Mouse (Mus musculus) kidney, embryonic 16.5 days (tissue): ENCODE results near the gene Gnas. TPM values are rescaled to one million over a fixed set of nuclear protein-coding genes. Genes with fewer than 3 reads are reported as not detected.

Experiments
- ATAC-seq: fragments of 200-750 bp; cut with Nextera tagmentation; 2 replicates; pipeline ENCODE4 v1.8.0; 2017; ENCODE audit warnings: moderate TSS enrichment; ENCODE audit not compliant: low FRiP score, low TSS enrichment
- H3K27ac ChIP-seq: fragments of 300-500 bp; sonication (generic); 2 replicates; pipeline ENCODE4 v1.5.1; 2014; ENCODE audit warnings: low read length
- H3K27me3 ChIP-seq: fragments of 300-500 bp; sonication (generic); 2 replicates; pipeline ENCODE4 v1.6.1; 2014; ENCODE audit warnings: low read length, control low read depth, mixed read lengths; ENCODE audit not compliant: insufficient read depth
- H3K36me3 ChIP-seq: fragments of 300-500 bp; sonication (generic); 2 replicates; pipeline ENCODE4 v1.6.1; 2014; ENCODE audit warnings: low read length, control low read depth, mixed read lengths; ENCODE audit not compliant: insufficient read depth
- H3K4me1 ChIP-seq: fragments of 300-500 bp; sonication (generic); 2 replicates; pipeline ENCODE4 v1.6.1; 2014; ENCODE audit warnings: low read length, control low read depth, mixed read lengths; ENCODE audit not compliant: insufficient read depth
- H3K4me2 ChIP-seq: fragments of 300-500 bp; sonication (generic); replicated peaks from 2 replicates; pipeline ENCODE4 v1.6.1; 2014; ENCODE audit warnings: low read depth, low read length
- H3K4me3 ChIP-seq: fragments of 300-500 bp; sonication (generic); 2 replicates; pipeline ENCODE4 v1.5.1; 2014; ENCODE audit warnings: mild to moderate bottlenecking, low read length
- H3K9ac ChIP-seq: fragments of 300-500 bp; sonication (generic); replicated peaks from 2 replicates; pipeline ENCODE4 v1.6.1; 2014; ENCODE audit warnings: low read length
- H3K9me3 ChIP-seq: fragments of 300-500 bp; sonication (generic); 2 replicates; pipeline ENCODE4 v1.6.1; 2016; ENCODE audit warnings: low read length, control low read depth
- WGBS: fragments of 180-500 bp; shearing (Covaris S2); extraction: QIAGEN DNeasy Blood & Tissue Kit; methylation state at CpG from one replicate; pipeline ENCODE4 v1.1.7; 2014; 5-methylcytosine and 5-hydroxymethylcytosine counted together
- polyA plus RNA-seq: library from polyadenylated mRNA; unstranded; fragments of >200 nt; fragmentation: Nextera tagmentation; extraction: Ambion mirVana; gene quantifications from 2 replicates; pipeline ENCODE4 v1.2.1, GENCODE M21; 2015

The Gnas gene
- polyA plus RNA-seq, 1 experiment from 2014 or later = 1,325 TPM

DNA sequence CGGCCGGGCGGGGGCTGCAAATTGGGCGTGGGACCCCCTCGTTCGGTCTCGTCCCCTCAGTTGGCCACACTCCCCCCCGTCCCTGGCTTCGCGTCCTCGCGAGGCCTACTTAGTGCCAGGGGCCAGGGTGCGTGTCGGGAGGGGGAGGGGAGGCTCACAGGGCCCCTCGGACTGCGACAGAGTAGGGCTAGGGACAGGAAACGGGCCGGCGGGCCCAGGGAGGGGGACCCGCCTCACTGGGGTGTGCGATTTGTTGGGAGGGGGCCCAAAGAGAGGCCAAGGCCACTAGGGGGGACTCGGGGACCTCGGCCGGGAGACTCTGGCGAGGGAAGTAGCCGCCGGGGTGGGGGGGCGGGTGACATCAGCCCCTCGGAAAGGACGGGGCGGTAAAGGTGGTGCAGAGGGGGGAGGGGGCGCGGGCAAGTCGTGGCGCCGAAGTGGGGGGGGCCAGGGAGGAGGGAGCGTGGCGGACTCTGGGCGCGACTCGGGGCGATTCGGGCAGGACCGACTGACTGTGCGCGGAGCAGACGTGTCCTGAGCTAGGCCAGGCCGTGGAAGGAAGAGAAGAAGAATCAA lies 46.6 kb downstream of the Gnas start:
- peak overlapping the region; percentile 99 for H3K4me3 ChIP-seq
- peak overlapping the region; percentile 99 for H3K27ac ChIP-seq
- H3K4me2 ChIP-seq = peak overlapping the region; percentile 60
- peaks cover 11% of the 10 kb centered on the region for H3K9me3 ChIP-seq
- peak; percentile 69 for ATAC-seq
- WGBS = 0% methylated on average over 38 of the region's 48 CpGs
- H3K36me3 ChIP-seq = peaks cover 9% of the 10 kb centered on the region; the same call in 1 of the 2 replicates
- H3K9ac ChIP-seq = peak overlapping the region; percentile 99
- H3K4me1 ChIP-seq = peaks cover 51% of the 10 kb centered on the region
- no peaks in the 10 kb centered on the region for H3K27me3 ChIP-seq

DNA sequence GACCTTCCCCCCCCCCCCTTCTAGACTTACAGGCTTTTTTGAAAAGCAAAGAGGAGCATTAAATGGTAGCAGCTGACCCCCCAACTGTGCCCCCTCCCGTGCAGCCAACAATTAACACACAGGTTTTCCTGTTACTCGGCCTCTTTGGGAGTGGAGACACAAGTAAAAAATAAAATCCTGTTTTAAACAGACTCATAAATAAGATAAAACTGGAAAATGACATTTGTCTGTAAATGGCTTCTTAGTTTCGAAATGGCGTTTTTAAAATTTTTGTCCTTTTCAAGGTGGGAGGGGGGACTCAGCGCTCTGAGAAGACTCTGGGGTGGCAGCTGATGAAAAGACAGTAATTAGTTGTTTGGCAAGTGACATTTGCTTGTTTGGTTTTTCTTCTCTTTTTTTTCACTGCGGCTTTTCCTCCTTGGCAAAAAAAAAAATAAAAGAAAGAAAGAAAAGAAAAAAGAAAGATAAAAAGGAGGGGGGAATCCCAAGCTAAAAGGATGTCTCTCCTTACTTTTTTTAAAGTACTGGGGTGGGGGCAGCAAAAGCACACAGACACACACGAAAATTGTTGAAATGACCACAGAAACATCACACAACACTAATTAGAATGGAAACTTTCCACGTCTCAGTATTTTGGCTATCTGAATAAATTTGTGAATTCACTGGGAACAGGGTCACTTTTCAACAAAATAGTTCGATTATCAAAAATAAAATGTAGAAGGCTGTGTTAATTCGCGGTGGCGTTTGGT lies 47.3 kb downstream of the Gnas start:
- WGBS = 14% methylated on average over 12 of the region's 12 CpGs
- peak overlapping the region; percentile 60 for H3K4me2 ChIP-seq
- H3K4me1 ChIP-seq = peaks cover 53% of the 10 kb centered on the region
- peak overlapping the region; percentile 99 for H3K27ac ChIP-seq
- peak overlapping the region; percentile 99 for H3K9ac ChIP-seq
- H3K27me3 ChIP-seq = no peaks in the 10 kb centered on the region
- H3K4me3 ChIP-seq = peak overlapping the region; percentile 99
- H3K36me3 ChIP-seq = peaks cover 9% of the 10 kb centered on the region; the same call in 1 of the 2 replicates
- no peak for ATAC-seq
- H3K9me3 ChIP-seq = peaks cover 11% of the 10 kb centered on the region

DNA sequence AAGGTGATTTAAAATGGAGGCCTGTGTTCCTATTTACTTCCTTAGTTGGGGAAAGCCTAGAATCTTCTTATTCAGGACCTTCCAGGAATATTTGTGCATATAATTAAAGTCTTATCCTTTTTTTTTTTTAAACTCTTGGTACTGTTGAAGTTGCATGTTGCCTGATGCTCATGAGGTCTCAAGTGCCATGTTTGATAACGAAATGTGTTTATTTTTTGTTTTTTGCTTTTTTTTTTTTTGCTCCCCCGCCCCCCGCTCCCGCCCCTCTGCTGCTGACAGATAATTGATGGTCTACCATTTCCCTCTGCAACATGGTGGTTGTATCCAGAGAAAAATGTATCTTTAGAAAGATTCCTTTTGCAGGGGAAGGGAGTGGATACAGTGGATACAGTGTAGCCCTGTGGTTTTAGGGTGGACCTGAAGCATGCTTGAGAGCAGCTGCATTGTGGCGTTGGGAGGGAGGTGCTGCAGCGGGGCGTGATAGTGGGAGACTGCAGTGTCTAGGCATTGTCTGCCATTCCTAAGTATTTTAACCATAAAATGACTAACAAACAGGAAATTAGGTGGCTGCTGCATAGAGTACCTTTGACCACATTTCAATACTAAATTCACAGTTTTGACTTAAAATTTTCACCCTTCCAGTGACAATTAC lies 49.2 kb downstream of the Gnas start:
- Histone ChIP-seq H3K27ac (0 out of 2 replicates have a peak overlapping the region, but pooled peaks have one; percentile 3), H3K4me1 (peaks cover 60% of the 10 kb centered on the region)
- ATAC-seq = no peak

DNA sequence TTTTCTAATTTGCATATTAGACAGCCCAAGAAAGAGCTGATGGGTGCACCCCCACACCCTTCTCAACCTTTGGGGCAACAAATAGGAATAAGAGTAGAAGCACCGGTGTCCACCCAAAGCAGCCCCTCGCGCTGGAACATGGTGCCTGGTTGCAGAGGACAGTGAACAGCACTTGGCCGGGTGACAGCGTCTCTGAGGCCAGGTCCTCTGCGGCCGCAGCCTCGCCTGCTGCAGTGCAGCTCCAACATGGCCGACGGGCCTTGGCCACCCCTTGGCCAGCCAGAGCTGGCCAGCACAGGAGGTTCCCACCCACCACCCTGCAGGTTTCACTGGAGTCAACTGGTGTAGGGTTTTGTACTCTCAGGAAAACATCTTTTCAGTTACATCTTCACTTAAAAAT lies 50.3 kb downstream of the Gnas start:
- Histone ChIP-seq H3K4me3 (no peak overlapping the region), H3K9ac (0 out of 2 replicates have a peak overlapping the region, but pooled peaks have one; percentile 23), H3K27ac (no peak overlapping the region), H3K9me3 (no peaks in the 10 kb centered on the region), H3K36me3 (peaks cover 9% of the 10 kb centered on the region; the same call in 1 of the 2 replicates), H3K4me1 (peaks cover 63% of the 10 kb centered on the region), H3K4me2 (peak overlapping the region; percentile 60), H3K27me3 (no peaks in the 10 kb centered on the region)
- ATAC-seq = no peak
- WGBS = 77% methylated on average over 10 of the region's 10 CpGs

More for the DNA sequence above, 49.2 kb downstream of the Gnas start:
- Histone ChIP-seq H3K36me3 (peaks cover 9% of the 10 kb centered on the region; the same call in 1 of the 2 replicates), H3K27me3 (no peaks in the 10 kb centered on the region), H3K4me3 (peak overlapping the region; percentile 24), H3K9ac (no peak overlapping the region), H3K9me3 (no peaks in the 10 kb centered on the region), H3K4me2 (peak overlapping the region; percentile 60)
- 27% methylated on average over 7 of the region's 7 CpGs for WGBS

DNA sequence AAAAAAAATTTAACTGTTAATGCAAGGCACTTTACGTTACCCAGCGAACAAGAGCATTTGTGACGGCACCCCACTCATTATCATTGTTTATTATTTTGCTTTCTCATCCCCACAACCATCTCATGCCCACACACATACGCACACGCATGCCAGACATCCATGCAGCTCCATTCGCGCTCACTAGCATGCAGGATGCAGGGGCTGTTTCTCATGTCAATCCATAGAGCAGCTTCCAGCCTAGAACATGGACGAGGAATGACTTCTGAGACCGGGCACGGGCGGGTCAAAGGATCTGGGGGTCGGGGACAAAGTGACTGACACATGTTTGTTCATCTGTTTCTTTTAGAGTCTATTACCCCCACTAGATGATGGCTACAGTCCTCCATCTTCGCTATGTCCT lies 53.2 kb downstream of the Gnas start:
- 82% methylated on average over 13 of the region's 13 CpGs for WGBS

DNA sequence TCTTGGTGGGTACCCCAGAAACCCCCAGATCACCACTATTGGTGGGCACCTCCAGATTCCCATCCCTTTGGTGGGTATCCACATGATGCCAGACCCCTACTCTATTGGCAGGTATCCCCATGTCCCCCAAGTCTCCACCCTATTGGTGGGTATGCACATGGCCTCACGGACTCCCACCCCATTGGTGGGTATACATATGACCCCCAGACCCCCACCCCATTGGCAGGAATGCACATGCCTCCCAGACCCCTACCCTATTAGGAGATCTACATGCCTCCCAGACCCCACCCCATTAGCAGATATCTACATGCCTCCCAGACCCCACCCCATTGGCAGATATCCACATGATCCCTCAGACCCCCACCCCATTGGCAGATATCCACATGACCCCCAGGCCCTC lies 55.6 kb downstream of the Gnas start:
- peaks cover 83% of the 10 kb centered on the region for H3K4me1 ChIP-seq
- 95% methylated on average over 1 of the region's 1 CpGs for WGBS
- H3K9ac ChIP-seq = no peak overlapping the region
- no peak for ATAC-seq
- no peaks in the 10 kb centered on the region for H3K9me3 ChIP-seq
- no peaks in the 10 kb centered on the region for H3K27me3 ChIP-seq
- no peak overlapping the region for H3K4me2 ChIP-seq
- H3K27ac ChIP-seq = no peak overlapping the region
- peaks cover 18% of the 10 kb centered on the region for H3K36me3 ChIP-seq
- H3K4me3 ChIP-seq = no peak overlapping the region

More for the DNA sequence above, 53.2 kb downstream of the Gnas start:
- Histone ChIP-seq H3K36me3 (peaks cover 15% of the 10 kb centered on the region), H3K4me1 (peaks cover 85% of the 10 kb centered on the region), H3K27me3 (no peaks in the 10 kb centered on the region), H3K4me2 (no peak overlapping the region), H3K9me3 (no peaks in the 10 kb centered on the region), H3K9ac (no peak overlapping the region), H3K27ac (no peak overlapping the region), H3K4me3 (no peak overlapping the region)
- ATAC-seq = no peak

DNA sequence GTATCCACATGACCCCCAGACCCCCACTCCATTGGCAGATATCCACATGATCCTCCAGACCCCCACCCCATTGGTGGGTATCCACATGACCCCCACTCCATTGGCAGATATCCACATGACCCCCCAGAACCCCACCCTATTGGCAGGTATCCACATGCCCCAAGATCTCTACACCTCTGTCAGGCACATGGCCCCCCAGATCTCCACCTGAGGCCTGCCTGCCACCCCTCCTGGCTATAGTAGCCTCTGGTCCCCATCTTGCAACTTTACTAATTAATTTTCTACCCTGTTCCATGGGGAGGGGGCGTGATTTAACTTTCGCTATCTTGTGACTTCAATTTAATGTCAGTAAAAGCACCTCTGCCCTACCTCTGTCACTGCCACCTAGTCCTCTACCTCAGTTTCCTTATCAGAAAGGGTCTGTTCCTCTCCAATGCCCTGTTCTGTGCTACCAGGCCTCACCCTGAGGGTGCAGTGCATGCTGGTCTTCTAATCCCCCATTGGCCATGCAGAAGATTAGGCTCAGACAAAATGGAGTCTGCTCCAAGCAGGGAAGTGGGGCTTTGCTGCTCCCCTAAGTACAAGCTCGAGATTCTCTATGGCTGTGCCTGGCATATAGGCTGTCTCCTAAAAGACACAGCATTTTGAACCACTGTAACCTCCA lies 56.2 kb downstream of the Gnas start:
- H3K9me3 ChIP-seq = no peaks in the 10 kb centered on the region
- H3K4me2 ChIP-seq = no peak overlapping the region
- H3K4me3 ChIP-seq = no peak overlapping the region
- no peaks in the 10 kb centered on the region for H3K27me3 ChIP-seq
- H3K4me1 ChIP-seq = peaks cover 78% of the 10 kb centered on the region
- no peak overlapping the region for H3K9ac ChIP-seq
- peaks cover 24% of the 10 kb centered on the region for H3K36me3 ChIP-seq
- no peak for ATAC-seq
- H3K27ac ChIP-seq = no peak overlapping the region; the same call in 1 of the 2 replicates
- WGBS = 77% methylated on average over 3 of the region's 3 CpGs

DNA sequence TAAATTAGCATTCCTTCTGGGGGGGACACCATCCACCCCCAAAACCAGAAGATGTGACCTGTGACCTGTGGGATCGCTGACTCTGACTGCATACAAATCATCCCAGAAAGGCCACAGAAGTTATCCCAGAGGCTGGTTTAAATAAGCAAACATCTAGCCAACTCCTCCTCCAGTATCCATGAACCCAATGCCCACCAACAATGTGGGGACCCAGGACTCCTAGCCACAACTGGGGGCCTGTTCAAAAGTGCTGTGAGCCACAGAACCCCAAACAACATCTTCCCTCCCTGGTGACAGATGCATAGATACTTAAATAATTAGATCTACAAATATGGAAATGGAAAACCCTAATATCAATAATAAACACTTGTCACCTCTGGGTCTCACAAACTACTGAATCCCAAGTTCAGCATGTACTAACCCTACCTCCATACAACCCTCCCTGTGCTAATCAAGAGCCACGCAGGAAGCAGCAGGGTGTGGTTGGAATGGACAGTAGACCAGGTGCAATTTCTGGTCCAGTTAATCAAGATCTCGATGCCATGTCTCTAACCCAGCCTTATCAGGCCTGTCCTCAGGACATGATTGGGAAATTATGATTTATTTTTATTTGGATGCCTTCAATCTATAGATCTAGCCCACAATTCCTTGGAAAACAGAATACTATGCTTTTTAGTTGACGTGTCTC lies 56.9 kb downstream of the Gnas start:
- H3K4me3 ChIP-seq = no peak overlapping the region
- H3K9ac ChIP-seq = no peak overlapping the region
- no peak overlapping the region for H3K27ac ChIP-seq
- peaks cover 73% of the 10 kb centered on the region for H3K4me1 ChIP-seq
- peaks cover 30% of the 10 kb centered on the region for H3K36me3 ChIP-seq
- no peak for ATAC-seq
- peaks cover under 1% of the 10 kb centered on the region; the same call in 1 of the 2 replicates for H3K9me3 ChIP-seq
- 66% methylated on average over 4 of the region's 4 CpGs for WGBS
- H3K4me2 ChIP-seq = no peak overlapping the region
- no peaks in the 10 kb centered on the region for H3K27me3 ChIP-seq

DNA sequence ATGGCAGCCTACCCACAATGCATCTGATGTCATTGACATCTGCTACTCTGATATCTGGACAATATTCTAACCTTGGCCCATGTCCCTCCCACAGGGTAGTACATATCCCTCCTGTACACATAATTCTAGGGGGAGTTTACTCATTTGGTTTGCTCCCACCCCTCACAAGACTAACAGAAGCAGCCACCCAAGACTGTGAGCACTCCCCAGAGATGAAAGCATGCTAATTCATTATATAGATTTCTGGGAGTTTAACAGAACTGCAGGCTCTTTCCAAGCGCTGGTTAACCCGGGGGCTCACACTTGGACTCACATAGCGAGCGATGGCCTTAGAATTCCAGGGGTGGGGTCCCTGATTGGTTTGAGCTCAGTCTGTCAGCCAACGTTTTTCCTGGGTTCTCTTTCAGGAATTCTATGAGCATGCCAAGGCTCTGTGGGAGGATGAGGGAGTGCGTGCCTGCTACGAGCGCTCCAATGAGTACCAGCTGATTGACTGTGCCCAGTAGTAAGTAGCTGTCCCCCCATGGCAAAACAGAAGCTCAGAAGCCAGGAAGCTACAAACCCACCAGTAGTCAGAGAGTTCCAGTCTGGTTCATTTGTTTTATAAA lies 58.8 kb downstream of the Gnas start:
- Histone ChIP-seq H3K36me3 (peaks cover 44% of the 10 kb centered on the region), H3K9me3 (peaks cover 4% of the 10 kb centered on the region; the same call in 1 of the 2 replicates), H3K9ac (no peak overlapping the region; the same call in 1 of the 2 replicates), H3K27ac (peak overlapping the region; percentile 90), H3K27me3 (no peaks in the 10 kb centered on the region), H3K4me1 (peaks cover 65% of the 10 kb centered on the region), H3K4me3 (no peak overlapping the region), H3K4me2 (peak overlapping the region; percentile 38; the same call in 1 of the 2 replicates)
- WGBS = 44% methylated on average over 8 of the region's 8 CpGs
- ATAC-seq = no peak
